Mouse (Mus musculus) erythroblast, embryonic 14.5 days (primary cell): ENCODE measurements around the gene Plcl2.

ENCODE experiments used
- GATA1 ChIP-seq: IDR thresholded peaks from 2 replicates; pipeline ENCODE4 v1.6.1; 2012; ENCODE audit warnings: low read length, inconsistent platforms, mixed read lengths
- TAL1 ChIP-seq: IDR thresholded peaks from 3 replicates; pipeline ENCODE4 v1.6.1; 2012; ENCODE audit warnings: low read length, inconsistent platforms, mixed read lengths

GRCm38 (mm10) chr17:50510279-50510678, 1.1 kb downstream of the Plcl2 start:
- no peak for TF ChIP-seq GATA1
- TF ChIP-seq TAL1: no peak
